Mouse (Mus musculus) midbrain, embryonic 12.5 days (tissue): Measurements from ENCODE around the gene S1pr5. TPM values are rescaled to one million over a fixed set of nuclear protein-coding genes. Genes with fewer than 3 reads are reported as not detected.
"Not testable (repeated sequence)": the region's sequence is repeated elsewhere in the genome, so short reads cannot be mapped to it uniquely, and the experiment has no call there.

ENCODE experiments used
- ATAC-seq: fragments of 200-750 bp; cut with Nextera tagmentation; 2 replicates; pipeline ENCODE4 v1.8.0; 2017; ENCODE audit warnings: low read depth, moderate TSS enrichment, moderate library complexity; ENCODE audit not compliant: low FRiP score
- H3K27ac ChIP-seq: fragments of 300-500 bp; sonication (generic); replicated peaks from 2 replicates; pipeline ENCODE4 v1.5.1; 2016; ENCODE audit warnings: mild to moderate bottlenecking
- H3K27me3 ChIP-seq: fragments of 300-500 bp; sonication (generic); 2 replicates; pipeline ENCODE4 v1.6.1; 2016; ENCODE audit warnings: mild to moderate bottlenecking
- H3K36me3 ChIP-seq: fragments of 300-500 bp; sonication (generic); 2 replicates; pipeline ENCODE4 v1.6.1; 2016
- H3K4me1 ChIP-seq: fragments of 300-500 bp; sonication (generic); 2 replicates; pipeline ENCODE4 v1.6.1; 2016
- H3K4me2 ChIP-seq: fragments of 300-500 bp; sonication (generic); replicated peaks from 2 replicates; pipeline ENCODE4 v1.6.1; 2016; ENCODE audit warnings: mild to moderate bottlenecking, moderate library complexity
- H3K4me3 ChIP-seq: fragments of 300-500 bp; sonication (generic); 2 replicates; pipeline ENCODE4 v1.5.1; 2016; ENCODE audit warnings: mild to moderate bottlenecking
- H3K9ac ChIP-seq: fragments of 300-500 bp; sonication (generic); replicated peaks from 2 replicates; pipeline ENCODE4 v1.6.1; 2016; ENCODE audit warnings: mild to moderate bottlenecking, moderate library complexity
- H3K9me3 ChIP-seq: fragments of 300-500 bp; sonication (generic); 2 replicates; pipeline ENCODE4 v1.6.1; 2016; ENCODE audit warnings: mild to moderate bottlenecking
- WGBS: fragments of 180-500 bp; shearing (Covaris S2); methylation state at CpG from one replicate; pipeline ENCODE4 v1.1.7; 2016; 5-methylcytosine and 5-hydroxymethylcytosine counted together
- polyA plus RNA-seq: library from polyadenylated mRNA; unstranded; fragments of >200 nt; fragmentation: Nextera tagmentation; extraction: Ambion mirVana; gene quantifications from 2 replicates; pipeline ENCODE4 v1.2.1, GENCODE M21; 2016

S1pr5 gene
- polyA plus RNA-seq, 1 experiment from 2014 or later, result 0.38 TPM

- peak; percentile 98 for ATAC-seq
- peak within 1 kb of the TSS; percentile 84 for H3K9ac ChIP-seq
- peak within 1 kb of the TSS; percentile 75 for H3K4me2 ChIP-seq
- H3K27ac ChIP-seq, result peak within 1 kb of the TSS; percentile 73
- H3K36me3 ChIP-seq, result peaks cover 29% of the 10 kb centered on the region
- under 1% methylated on average over 49 of the region's 49 CpGs for whole genome bisulfite sequencing
- peaks cover 3% of the 10 kb centered on the region; the same call in 1 of the 2 replicates for H3K27me3 ChIP-seq
- peaks cover 19% of the 10 kb centered on the region for H3K4me1 ChIP-seq
- H3K4me3 ChIP-seq, result peak within 1 kb of the TSS; percentile 71
- no peaks in the 10 kb centered on the region for H3K9me3 ChIP-seq
Observed at GRCm38 (mm10) chr9:21265000-21265561, 16.8 kb upstream of the S1pr5 start, which contains the start of gene Atg4d. TSS of gene Atg4d (plus strand) at chr9:21265293.

- peak; percentile 32 for ATAC-seq
- H3K36me3 ChIP-seq, result peaks cover 24% of the 10 kb centered on the region
Observed at GRCm38 (mm10) chr9:21264272-21264999, 16.2 kb upstream of the S1pr5 start.

GRCm38 (mm10) chr9:21261831-21262230, 13.6 kb upstream of the S1pr5 start:
- H3K9ac ChIP-seq, result no peak overlapping the region
- no peak overlapping the region for H3K27ac ChIP-seq
- H3K27me3 ChIP-seq, result peaks cover 10% of the 10 kb centered on the region
- H3K4me1 ChIP-seq, result peaks cover 17% of the 10 kb centered on the region
- H3K9me3 ChIP-seq, result no peaks in the 10 kb centered on the region
- no peak overlapping the region for H3K4me2 ChIP-seq
- 0 out of 2 replicates have a peak, but pooled peaks cover 2% of the 10 kb centered on the region for H3K36me3 ChIP-seq
- ATAC-seq, result no peak
- 58% methylated on average over 2 of the region's 2 CpGs for WGBS
- H3K4me3 ChIP-seq, result no peak overlapping the region

More at GRCm38 (mm10) chr9:21264272-21264999, 16.2 kb upstream of the S1pr5 start:
- WGBS, result 16% methylated on average over 17 of the region's 17 CpGs
- Histone ChIP-seq H3K27me3 (peaks cover 7% of the 10 kb centered on the region; the same call in 1 of the 2 replicates), H3K4me2 (peak overlapping the region; percentile 75), H3K4me1 (peaks cover 19% of the 10 kb centered on the region), H3K4me3 (peak overlapping the region; percentile 71), H3K27ac (peak overlapping the region; percentile 73), H3K9me3 (no peaks in the 10 kb centered on the region), H3K9ac (peak overlapping the region; percentile 56)

GRCm38 (mm10) chr9:21260491-21261040, 12.3 kb upstream of the S1pr5 start:
- no peak for ATAC-seq
- H3K27me3 ChIP-seq, result peaks cover 10% of the 10 kb centered on the region
- no peaks in the 10 kb centered on the region for H3K36me3 ChIP-seq
- no peak overlapping the region for H3K27ac ChIP-seq
- H3K4me2 ChIP-seq, result no peak overlapping the region
- H3K4me3 ChIP-seq, result no peak overlapping the region
- WGBS, result 80% methylated on average over 6 of the region's 6 CpGs
- peaks cover 4% of the 10 kb centered on the region; the same call in 1 of the 2 replicates for H3K4me1 ChIP-seq
- no peaks in the 10 kb centered on the region for H3K9me3 ChIP-seq
- no peak overlapping the region for H3K9ac ChIP-seq

GRCm38 (mm10) chr9:21256349-21256748, 8.1 kb upstream of the S1pr5 start:
- not testable (repeated sequence) for H3K36me3 ChIP-seq, H3K4me2 ChIP-seq, H3K9ac ChIP-seq, ATAC-seq, H3K4me1 ChIP-seq, H3K27ac ChIP-seq, H3K4me3 ChIP-seq, H3K9me3 ChIP-seq
- 81% methylated on average over 4 of the region's 4 CpGs for WGBS
- H3K27me3 ChIP-seq, result peaks cover 24% of the 10 kb centered on the region

GRCm38 (mm10) chr9:21254690-21255089, 6.4 kb upstream of the S1pr5 start:
- no peak overlapping the region for H3K4me3 ChIP-seq
- no peaks in the 10 kb centered on the region for H3K36me3 ChIP-seq
- no peaks in the 10 kb centered on the region for H3K9me3 ChIP-seq
- peaks cover 36% of the 10 kb centered on the region for H3K27me3 ChIP-seq
- no peak for ATAC-seq
- no peak overlapping the region for H3K4me2 ChIP-seq
- H3K9ac ChIP-seq, result no peak overlapping the region
- H3K4me1 ChIP-seq, result 0 out of 2 replicates have a peak, but pooled peaks cover 2% of the 10 kb centered on the region
- H3K27ac ChIP-seq, result no peak overlapping the region

- 0 out of 2 replicates have a peak, but pooled peaks cover 9% of the 10 kb centered on the region for H3K4me1 ChIP-seq
- H3K27ac ChIP-seq, result no peak overlapping the region
- no peak overlapping the region for H3K9ac ChIP-seq
- ATAC-seq, result no peak
- H3K4me3 ChIP-seq, result no peak overlapping the region
- no peak overlapping the region for H3K4me2 ChIP-seq
- 70% methylated on average over 13 of the region's 13 CpGs for WGBS
- H3K27me3 ChIP-seq, result peaks cover 65% of the 10 kb centered on the region
- H3K36me3 ChIP-seq, result no peaks in the 10 kb centered on the region
- no peaks in the 10 kb centered on the region for H3K9me3 ChIP-seq
Observed at GRCm38 (mm10) chr9:21251116-21251735, 3.0 kb upstream of the S1pr5 start.

GRCm38 (mm10) chr9:21250509-21250908, 2.3 kb upstream of the S1pr5 start:
- no peak overlapping the region for H3K4me3 ChIP-seq
- H3K9ac ChIP-seq, result no peak overlapping the region
- 50% methylated on average over 2 of the region's 2 CpGs for WGBS
- H3K27ac ChIP-seq, result no peak overlapping the region
- H3K27me3 ChIP-seq, result peaks cover 72% of the 10 kb centered on the region
- H3K4me1 ChIP-seq, result 0 out of 2 replicates have a peak, but pooled peaks cover 9% of the 10 kb centered on the region
- no peak for ATAC-seq
- no peak overlapping the region for H3K4me2 ChIP-seq
- no peaks in the 10 kb centered on the region for H3K9me3 ChIP-seq
- H3K36me3 ChIP-seq, result no peaks in the 10 kb centered on the region

- ATAC-seq, result no peak
- 37% methylated on average over 17 of the region's 17 CpGs for WGBS
- peaks cover 78% of the 10 kb centered on the region for H3K27me3 ChIP-seq
- no peaks in the 10 kb centered on the region for H3K9me3 ChIP-seq
- H3K9ac ChIP-seq, result no peak overlapping the region
- no peak overlapping the region for H3K4me2 ChIP-seq
- H3K27ac ChIP-seq, result no peak overlapping the region
- no peaks in the 10 kb centered on the region for H3K36me3 ChIP-seq
- H3K4me3 ChIP-seq, result no peak overlapping the region
- peaks cover 13% of the 10 kb centered on the region for H3K4me1 ChIP-seq
Observed at GRCm38 (mm10) chr9:21249629-21250508, 1.6 kb upstream of the S1pr5 start.

GRCm38 (mm10) chr9:21246342-21246741, 1.9 kb downstream of the S1pr5 start:
- Histone ChIP-seq H3K4me3 (no peak overlapping the region), H3K4me2 (no peak overlapping the region), H3K27me3 (peaks cover 99% of the 10 kb centered on the region), H3K4me1 (peaks cover 26% of the 10 kb centered on the region), H3K9me3 (no peaks in the 10 kb centered on the region), H3K27ac (no peak overlapping the region), H3K9ac (no peak overlapping the region), H3K36me3 (no peaks in the 10 kb centered on the region)
- WGBS, result 57% methylated on average over 1 of the region's 1 CpGs
- no peak for ATAC-seq

GRCm38 (mm10) chr9:21245113-21245487, 3.1 kb downstream of the S1pr5 start:
- no peaks in the 10 kb centered on the region for H3K36me3 ChIP-seq
- peaks cover 96% of the 10 kb centered on the region for H3K27me3 ChIP-seq
- peaks cover 26% of the 10 kb centered on the region for H3K4me1 ChIP-seq
- 3% methylated on average over 16 of the region's 16 CpGs for WGBS
- H3K9ac ChIP-seq, result peak overlapping the region; percentile 39
- H3K4me2 ChIP-seq, result peak overlapping the region; percentile 64
- H3K27ac ChIP-seq, result no peak overlapping the region
- no peaks in the 10 kb centered on the region for H3K9me3 ChIP-seq
- no peak for ATAC-seq
- peak overlapping the region; percentile 41 for H3K4me3 ChIP-seq
